Mouse (Mus musculus) stomach, postnatal 0 days (tissue): ENCODE results near the gene March2.

Experiments used
- CTCF ChIP-seq: IDR thresholded peaks from 2 replicates; pipeline ENCODE4 v1.5.1; 2016; ENCODE audit warnings: antibody characterized with exemption, low read depth, mild to moderate bottlenecking, moderate library complexity
- EP300 ChIP-seq: optimal IDR thresholded peaks from 2 replicates; pipeline ENCODE3; 2016; ENCODE audit warnings: antibody characterized with exemption

GRCm38 (mm10) chr17:33644068-33644467 lies 74.4 kb downstream of the March2 start:
- TF ChIP-seq CTCF: no peak
- no peak for TF ChIP-seq EP300
